Mouse (Mus musculus) layer of hippocampus, postnatal 25 days (tissue): ENCODE data around the gene Pvalb. TPM values are rescaled to one million over a fixed set of nuclear protein-coding genes. Genes with fewer than 3 reads are reported as not detected.

Source experiments
- DNase-seq, 2 experiments: peaks; one replicate each; pipeline ENCODE4 v3.0.0; 2022; ENCODE audit warnings: mixed read lengths in 2 of 2, low spot score in 1 of 2; ENCODE audit errors: extremely low spot score in 1 of 2
- total RNA-seq, 2 experiments: library from RNA; stranded (reverse); gene quantifications; 2 replicates each; pipeline ENCODE4 v1.2.3; 2021

Gene Pvalb
- total RNA-seq, 2 experiments from 2014 or later, result 56.5 to 58.5 TPM

GRCm38 (mm10) chr15:78204053-78204847 lies 1.9 kb downstream of the Pvalb start:
- DNase-seq, result peak in 1 of 2 experiments; percentile 52

- DNase-seq, result no peak
Measured at GRCm38 (mm10) chr15:78195096-78195880, 10.9 kb downstream of the Pvalb start.

GRCm38 (mm10) chr15:78194320-78194719 lies 11.9 kb downstream of the Pvalb start:
- no peak for DNase-seq

- no peak for DNase-seq
Measured at GRCm38 (mm10) chr15:78189636-78190035, 16.6 kb downstream of the Pvalb start.

GRCm38 (mm10) chr15:78188546-78188945 lies 17.7 kb downstream of the Pvalb start:
- no peak for DNase-seq

- no peak for DNase-seq
Measured at GRCm38 (mm10) chr15:78186906-78187305, 19.3 kb downstream of the Pvalb start.

- DNase-seq, result no peak
Measured at GRCm38 (mm10) chr15:78185609-78186008, 20.6 kb downstream of the Pvalb start.

GRCm38 (mm10) chr15:78184855-78185254 lies 21.3 kb downstream of the Pvalb start:
- peak in 1 of 2 experiments; percentile 57 for DNase-seq

- DNase-seq, result peak in 1 of 2 experiments; percentile 59
Measured at GRCm38 (mm10) chr15:78181701-78182405, 24.3 kb downstream of the Pvalb start.

- DNase-seq, result no peak
Measured at GRCm38 (mm10) chr15:78179775-78180174, 26.4 kb downstream of the Pvalb start.

GRCm38 (mm10) chr15:78178397-78178796 lies 27.8 kb downstream of the Pvalb start:
- peak; percentile 84 to 92 for DNase-seq

- no peak for DNase-seq
Measured at GRCm38 (mm10) chr15:78177257-78177656, 28.9 kb downstream of the Pvalb start.

- no peak for DNase-seq
Measured at GRCm38 (mm10) chr15:78174887-78175245, 31.3 kb downstream of the Pvalb start.

- peak; percentile 86 for DNase-seq
Measured at GRCm38 (mm10) chr15:78173972-78174886, 32.0 kb downstream of the Pvalb start, which contains the start of gene Ift27. TSS of gene Ift27 (minus strand) at chr15:78174107.

- no peak for DNase-seq
Measured at GRCm38 (mm10) chr15:78172899-78173817, 33.0 kb downstream of the Pvalb start.

GRCm38 (mm10) chr15:78172256-78172898 lies 33.8 kb downstream of the Pvalb start:
- no peak for DNase-seq

- no peak for DNase-seq
Measured at GRCm38 (mm10) chr15:78171651-78172050, 34.5 kb downstream of the Pvalb start.

- no peak for DNase-seq
Measured at GRCm38 (mm10) chr15:78170708-78171107, 35.5 kb downstream of the Pvalb start.
